Mouse (Mus musculus) CH12.LX (cell line): ENCODE data around the gene Cldn11. TPM values are rescaled to one million over a fixed set of nuclear protein-coding genes. Genes with fewer than 3 reads are reported as not detected.

ENCODE experiments used
- DNase-seq: peaks from one replicate; pipeline ENCODE4 v3.0.0-alpha.2; 2013; ENCODE audit errors: extremely low read depth
- H3K27ac ChIP-seq: 2 replicates; pipeline ENCODE4 v1.5.1; 2012; ENCODE audit warnings: low read depth, mild to moderate bottlenecking, control low read depth, moderate library complexity; ENCODE audit not compliant: insufficient read depth
- H3K27me3 ChIP-seq: replicated peaks from 2 replicates; pipeline ENCODE3; 2012; ENCODE audit warnings: inconsistent platforms
- H3K36me3 ChIP-seq, 2 experiments: replicated peaks in 1 of 2; 2 replicates each; pipeline versions ENCODE3 to v1.6.1; 2012; ENCODE audit warnings: inconsistent platforms in 1 of 2, low read length in 1 of 2, mild to moderate bottlenecking in 1 of 2, mixed read lengths in 1 of 2, moderate library complexity in 1 of 2; ENCODE audit not compliant: control insufficient read depth in 1 of 2, insufficient read depth in 1 of 2
- H3K4me1 ChIP-seq, 2 experiments: 2 replicates each; pipeline ENCODE4 v1.6.1; 2012; ENCODE audit warnings: inconsistent platforms in 1 of 2, moderate library complexity in 1 of 2; ENCODE audit not compliant: insufficient read depth in 2 of 2, control insufficient read depth in 1 of 2
- H3K4me2 ChIP-seq: 2 replicates; pipeline ENCODE4 v1.6.1; 2012; ENCODE audit warnings: low read depth, mild to moderate bottlenecking, control low read depth; ENCODE audit not compliant: poor library complexity, insufficient read depth, severe bottlenecking
- H3K4me3 ChIP-seq, 3 experiments: fragments of 150-350 bp in 1 of 3; sonication (generic) in 1 of 3; replicated peaks in 1 of 3; 2 replicates each; pipeline versions ENCODE3 to v1.5.1; 2011 to 2012; ENCODE audit warnings: low read depth in 2 of 3, low read length in 2 of 3, mild to moderate bottlenecking in 2 of 3, moderate library complexity in 2 of 3, control low read depth in 1 of 3, improper control_type of control experiment in 1 of 3, inconsistent platforms in 1 of 3, mixed read lengths in 1 of 3; ENCODE audit not compliant: poor library complexity in 1 of 3
- H3K79me2 ChIP-seq: replicated peaks from 2 replicates; pipeline ENCODE4 v1.6.1; 2012; ENCODE audit warnings: mild to moderate bottlenecking, moderate library complexity; ENCODE audit not compliant: control insufficient read depth, poor library complexity, insufficient read depth, severe bottlenecking; ENCODE audit errors: extremely low read depth
- H3K9ac ChIP-seq: 2 replicates; pipeline ENCODE4 v1.6.1; 2012; ENCODE audit warnings: low read depth, mild to moderate bottlenecking, control low read depth, moderate library complexity; ENCODE audit not compliant: insufficient read depth
- H3K9me3 ChIP-seq: replicated peaks from 2 replicates; pipeline ENCODE3; 2012; ENCODE audit warnings: low read length, inconsistent platforms, mixed read lengths
- CHD1 ChIP-seq: IDR thresholded peaks from 2 replicates; pipeline ENCODE4 v1.6.1; 2012; ENCODE audit warnings: low read depth, low read length, improper control_type of control experiment, inconsistent platforms
- CHD2 ChIP-seq: IDR thresholded peaks from 2 replicates; pipeline ENCODE4 v1.6.1; 2011; ENCODE audit warnings: low read length, improper control_type of control experiment
- E2F4 ChIP-seq: IDR thresholded peaks from 2 replicates; pipeline ENCODE4 v1.6.1; 2011; ENCODE audit warnings: low read depth, low read length, improper control_type of control experiment; ENCODE audit not compliant: insufficient replicate concordance
- GABPA ChIP-seq: IDR thresholded peaks from 2 replicates; pipeline ENCODE4 v1.6.1; 2012; ENCODE audit warnings: low read depth, low read length, improper control_type of control experiment, inconsistent platforms; ENCODE audit not compliant: insufficient replicate concordance
- HCFC1 ChIP-seq: IDR thresholded peaks from 2 replicates; pipeline ENCODE4 v1.6.1; 2012; ENCODE audit warnings: low read depth, mild to moderate bottlenecking, inconsistent platforms, low read length, improper control_type of control experiment
- IRF4 ChIP-seq: IDR thresholded peaks from 2 replicates; pipeline ENCODE4 v1.6.1; 2014; ENCODE audit warnings: low read depth, mild to moderate bottlenecking, inconsistent platforms, low read length, improper control_type of control experiment
- JUN ChIP-seq: IDR thresholded peaks from 2 replicates; pipeline ENCODE4 v1.6.1; 2011; ENCODE audit warnings: low read depth, mild to moderate bottlenecking, low read length, improper control_type of control experiment, moderate library complexity; ENCODE audit not compliant: insufficient read depth
- JUND ChIP-seq: conservative IDR thresholded peaks from 2 replicates; pipeline ENCODE4 v1.6.1; 2011; ENCODE audit warnings: low read depth, low read length, improper control_type of control experiment
- KAT2A ChIP-seq: IDR thresholded peaks from 2 replicates; pipeline ENCODE4 v1.6.1; 2012; ENCODE audit warnings: low read length, improper control_type of control experiment, inconsistent platforms; ENCODE audit not compliant: insufficient replicate concordance
- MAX ChIP-seq: IDR thresholded peaks from 2 replicates; pipeline ENCODE4 v1.6.1; 2011; ENCODE audit warnings: low read length, improper control_type of control experiment
- MEF2A ChIP-seq: IDR thresholded peaks from 2 replicates; pipeline ENCODE4 v1.6.1; 2014; ENCODE audit warnings: low read depth, mild to moderate bottlenecking, inconsistent platforms, low read length, improper control_type of control experiment, borderline replicate concordance
- MXI1 ChIP-seq: IDR thresholded peaks from 2 replicates; pipeline ENCODE4 v1.6.1; 2011; ENCODE audit warnings: mild to moderate bottlenecking, low read depth, low read length, improper control_type of control experiment
- MYC ChIP-seq: IDR thresholded peaks from 2 replicates; pipeline ENCODE4 v1.6.1; 2011; ENCODE audit warnings: low read depth, mild to moderate bottlenecking, improper control_type of control experiment, low read length
- NELFE ChIP-seq: IDR thresholded peaks from 2 replicates; pipeline ENCODE4 v1.6.1; 2011; ENCODE audit warnings: low read depth, low read length, improper control_type of control experiment
- POLR2A ChIP-seq: IDR thresholded peaks from 2 replicates; pipeline ENCODE4 v1.6.1; 2011; ENCODE audit warnings: low read depth, mild to moderate bottlenecking, improper control_type of control experiment, low read length
- POLR2AphosphoS2 ChIP-seq: IDR thresholded peaks from 2 replicates; pipeline ENCODE4 v1.6.1; 2011; ENCODE audit warnings: low read depth, low read length, improper control_type of control experiment
- RAD21 ChIP-seq: IDR thresholded peaks from 2 replicates; pipeline ENCODE4 v1.6.1; 2011; ENCODE audit warnings: low read depth, mild to moderate bottlenecking, low read length, improper control_type of control experiment, moderate library complexity
- SIN3A ChIP-seq: IDR thresholded peaks from 2 replicates; pipeline ENCODE4 v1.6.1; 2012; ENCODE audit warnings: low read length, improper control_type of control experiment, inconsistent platforms
- SMC3 ChIP-seq: IDR thresholded peaks from 2 replicates; pipeline ENCODE4 v1.6.1; 2011; ENCODE audit warnings: low read depth, low read length, improper control_type of control experiment
- TCF12 ChIP-seq: IDR thresholded peaks from 2 replicates; pipeline ENCODE4 v1.6.1; 2014; ENCODE audit warnings: low read depth, mild to moderate bottlenecking, inconsistent platforms, low read length, improper control_type of control experiment
- UBTF ChIP-seq: IDR thresholded peaks from 2 replicates; pipeline ENCODE4 v1.6.1; 2012; ENCODE audit warnings: low read depth, mild to moderate bottlenecking, inconsistent platforms, low read length, improper control_type of control experiment, moderate library complexity
- USF1 ChIP-seq: IDR thresholded peaks from 2 replicates; pipeline ENCODE4 v1.6.1; 2014; ENCODE audit warnings: low read depth, mild to moderate bottlenecking, inconsistent platforms, low read length, improper control_type of control experiment
- USF2 ChIP-seq: conservative IDR thresholded peaks from 2 replicates; pipeline ENCODE4 v1.6.1; 2011; ENCODE audit warnings: low read depth, low read length, improper control_type of control experiment
- ZKSCAN1 ChIP-seq: IDR thresholded peaks from 2 replicates; pipeline ENCODE4 v1.6.1; 2012; ENCODE audit warnings: low read depth, inconsistent platforms, low read length, improper control_type of control experiment, borderline replicate concordance
- ZNF384 ChIP-seq: IDR thresholded peaks from 2 replicates; pipeline ENCODE4 v1.6.1; 2012; ENCODE audit warnings: low read depth, low read length, improper control_type of control experiment, inconsistent platforms
- dilution Hi-C: fragments of 300-500 bp; cut with MboI; formaldehyde crosslinking; loops from 2 replicates; pipeline ENCODE4 v1.14.3; 2020; ENCODE audit warnings: low sequenced_read_pairs; ENCODE audit not compliant: extremely low pct_unique_long_range_greater_than_20kb, extremely low pct_ligation_motif_present
- in situ Hi-C: fragments of 300-500 bp; cut with MboI; formaldehyde crosslinking; loops from 3 replicates; pipeline ENCODE4 v1.14.3; 2019; ENCODE audit warnings: low sequenced_read_pairs, low pct_ligation_motif_present, low pct_unique_long_range_greater_than_20kb, mixed read lengths
- polyA plus RNA-seq: library from polyadenylated mRNA; unstranded; fragments of >175 nt; gene quantifications from 2 replicates; pipeline ENCODE4 v1.2.1, GENCODE M21; 2012; ENCODE audit warnings: low read depth; ENCODE audit not compliant: insufficient read length
- total RNA-seq, 2 experiments: library from RNA; depleted of rRNA; stranded (reverse); fragments of 300-350 nt in 1 of 2; fragments of >200 nt in 1 of 2; gene quantifications; 2 replicates each; pipeline ENCODE4 v1.2.3; 2012 to 2014

The Cldn11 gene
- total and polyA plus RNA-seq, 3 experiments, result not detected

GRCm38 (mm10) chr3:31157776-31158175 is 8.1 kb downstream of the Cldn11 start:
- H3K27me3 ChIP-seq, result no peaks in the 10 kb centered on the region
- no peak overlapping the region for H3K9ac ChIP-seq
- H3K79me2 ChIP-seq, result no peaks in the 10 kb centered on the region
- H3K4me3 ChIP-seq, result no peak overlapping the region
- H3K36me3 ChIP-seq, result no peaks in the 10 kb centered on the region
- peaks cover 0 to 9% of the 10 kb centered on the region in 2 experiments; a peak in 1 of 4 replicates for H3K4me1 ChIP-seq
- in situ Hi-C loops (loop anchor here (25.0 kb wide), 1 partner anchor 280 kb away; no protein-coding TSS in a partner anchor), dilution Hi-C loops (no loop called here)
- DNase-seq, result no peak
- no peak overlapping the region for H3K27ac ChIP-seq
- no peaks in the 10 kb centered on the region for H3K9me3 ChIP-seq
- H3K4me2 ChIP-seq, result no peak overlapping the region
- no peak for TF ChIP-seq USF2
- TF ChIP-seq IRF4, result no peak
- no peak for TF ChIP-seq MXI1
- TF ChIP-seq UBTF, result no peak
- no peak for TF ChIP-seq JUN
- no peak for TF ChIP-seq MAX
- no peak for TF ChIP-seq MYC
- no peak for TF ChIP-seq NELFE
- TF ChIP-seq CHD2, result no peak
- TF ChIP-seq GABPA, result no peak

- Histone ChIP-seq H3K4me1 (peaks cover 0 to 3% of the 10 kb centered on the region in 2 experiments; a peak in 2 of 4 replicates), H3K4me3 (no peak overlapping the region), H3K27me3 (no peaks in the 10 kb centered on the region), H3K27ac (no peak overlapping the region), H3K9ac (no peak overlapping the region), H3K36me3 (no peaks in the 10 kb centered on the region), H3K79me2 (no peaks in the 10 kb centered on the region), H3K4me2 (no peak overlapping the region)
- DNase-seq, result no peak
- TF ChIP-seq USF1, result no peak
- TF ChIP-seq SMC3, result no peak
- TF ChIP-seq TCF12, result no peak
- no peak for TF ChIP-seq ZNF384
- no peak for TF ChIP-seq JUND
- TF ChIP-seq MEF2A, result no peak
- no peak for TF ChIP-seq SIN3A
- no peak for TF ChIP-seq ZKSCAN1
- no peak for TF ChIP-seq POLR2AphosphoS2
- TF ChIP-seq HCFC1, result no peak
- no peak for TF ChIP-seq KAT2A
- no peak for TF ChIP-seq CHD2
- no peak for TF ChIP-seq RAD21
- no peak for TF ChIP-seq POLR2A
- no peak for TF ChIP-seq JUN
- TF ChIP-seq GABPA, result no peak
- TF ChIP-seq CHD1, result no peak
- TF ChIP-seq E2F4, result no peak
- TF ChIP-seq, all 38 proteins: peak for 0
- dilution Hi-C loops, result no loop called here
- no peaks in the 10 kb centered on the region for H3K9me3 ChIP-seq
- in situ Hi-C loops, result loop anchor here (25.0 kb wide), 1 partner anchor 277 kb away; no protein-coding TSS in a partner anchor
Observed at GRCm38 (mm10) chr3:31160046-31160445, 10.3 kb downstream of the Cldn11 start.
